Mouse (Mus musculus): ENCODE results near the gene Pou2f3. TPM values are rescaled to one million over a fixed set of nuclear protein-coding genes. Genes with fewer than 3 reads are reported as not detected.

Pou2f3 gene
- total RNA-seq, 2 experiments from 2014 or later = 0.30 TPM; not detected in 1

DNA sequence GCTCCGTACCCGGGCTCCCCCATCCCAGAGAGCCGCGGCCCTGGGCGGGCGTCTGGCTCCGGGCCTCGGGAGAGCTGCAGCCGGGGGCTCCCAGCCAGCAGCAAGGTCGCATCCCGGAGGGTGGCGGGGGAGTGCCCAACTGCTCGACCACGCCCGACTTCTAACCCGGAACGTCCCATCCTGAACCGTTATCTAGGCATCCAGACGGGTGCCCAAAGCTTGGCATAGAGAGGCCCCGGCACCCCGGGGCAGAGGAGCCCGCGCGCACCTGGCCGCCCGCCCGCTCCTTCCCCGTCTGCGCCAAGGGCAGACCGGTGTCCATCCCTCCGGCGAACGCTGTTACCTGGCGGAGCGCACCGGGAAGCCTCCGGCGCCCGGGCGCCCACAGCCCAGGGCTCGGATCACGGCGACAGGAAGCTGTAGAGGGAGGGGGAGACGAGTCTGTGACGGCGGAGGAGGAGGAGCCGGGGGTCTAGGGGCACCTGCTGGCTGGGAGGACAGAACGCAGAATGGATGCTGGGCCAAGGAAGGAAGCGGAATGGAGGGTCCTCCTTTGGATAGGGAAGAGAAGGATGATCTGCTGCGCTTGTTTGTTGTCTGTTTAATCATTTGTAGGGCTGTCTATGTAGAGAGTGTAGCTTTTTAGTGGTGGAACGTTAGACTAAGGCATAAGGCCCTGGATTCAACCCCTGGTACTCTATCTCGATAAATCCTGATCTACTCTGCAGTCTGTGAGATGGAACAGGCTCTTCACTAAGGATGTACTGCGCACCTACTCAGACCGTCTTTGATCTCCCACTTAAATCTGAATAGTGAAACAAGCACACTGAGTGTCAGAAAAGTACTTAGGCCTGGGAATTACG lies 93.8 kb downstream of the Pou2f3 start, which contains the start of gene Tmem136:
Gene Tmem136 (minus strand): TSS at position 437 of the 863 bp plus-strand sequence.
- peak; percentile 68 to 70 for DNase-seq (ENCODE audit: low spot score in 2 of 2)
- intact Hi-C loops (cut with DNase I) = no loop called here

DNA sequence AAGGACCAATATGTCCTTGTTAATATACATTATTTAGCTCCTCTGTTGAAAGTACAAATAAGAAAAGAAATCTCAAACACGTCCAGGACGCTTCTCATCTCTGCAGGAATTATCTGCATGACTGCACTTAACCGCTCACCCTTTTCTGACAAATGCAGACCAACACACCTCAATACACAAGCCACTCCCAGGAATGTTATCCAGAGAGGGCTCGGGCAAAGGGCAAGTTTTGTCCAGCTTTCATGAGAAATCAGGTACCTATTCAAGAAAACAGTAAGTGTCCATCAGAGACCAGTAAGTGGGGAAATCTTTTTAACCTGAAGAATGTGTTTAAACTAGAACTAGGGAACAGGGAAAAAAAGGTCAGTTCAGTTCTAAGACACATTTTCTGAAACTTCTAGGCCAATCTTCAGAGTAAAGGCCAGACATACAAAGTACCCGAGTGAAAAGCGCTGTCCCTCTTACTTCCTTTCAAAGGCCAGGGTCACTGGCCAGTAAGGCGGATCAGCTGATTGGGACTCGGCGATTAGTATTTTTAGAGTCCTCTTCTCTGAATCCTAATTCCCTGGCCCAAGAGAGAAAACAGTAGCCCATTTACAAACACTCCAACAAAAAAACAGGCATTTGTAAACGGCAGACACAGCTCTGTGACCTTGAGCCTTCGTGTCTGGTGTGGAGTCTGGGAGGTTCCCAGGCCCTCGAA lies 94.6 kb downstream of the Pou2f3 start:
- DNase-seq (ENCODE audit: low spot score in 2 of 2) = peak in 1 of 2 experiments; percentile 49
- intact Hi-C loops (cut with DNase I) = no loop called here

DNA sequence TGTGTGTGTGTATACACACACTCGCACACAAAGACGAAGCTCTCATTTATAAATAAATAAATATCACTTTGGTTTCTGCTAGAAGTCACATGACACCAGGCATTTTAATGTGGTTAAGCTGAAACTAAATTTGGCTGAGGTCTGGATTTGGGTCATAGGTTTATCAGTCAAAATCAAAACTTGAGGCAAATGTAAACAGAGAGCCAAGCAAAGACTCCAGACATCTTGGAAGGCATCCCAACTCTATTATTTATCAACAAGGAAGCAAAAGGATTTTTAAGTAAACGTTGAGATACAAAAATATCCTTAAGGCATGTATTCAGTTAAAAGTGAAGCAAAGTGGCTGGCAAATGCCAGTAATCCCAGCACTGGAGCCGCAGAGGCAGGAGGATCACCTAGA lies 95.3 kb downstream of the Pou2f3 start:
- no peak for DNase-seq (ENCODE audit: low spot score in 2 of 2)
- intact Hi-C loops (cut with DNase I) = no loop called here

DNA sequence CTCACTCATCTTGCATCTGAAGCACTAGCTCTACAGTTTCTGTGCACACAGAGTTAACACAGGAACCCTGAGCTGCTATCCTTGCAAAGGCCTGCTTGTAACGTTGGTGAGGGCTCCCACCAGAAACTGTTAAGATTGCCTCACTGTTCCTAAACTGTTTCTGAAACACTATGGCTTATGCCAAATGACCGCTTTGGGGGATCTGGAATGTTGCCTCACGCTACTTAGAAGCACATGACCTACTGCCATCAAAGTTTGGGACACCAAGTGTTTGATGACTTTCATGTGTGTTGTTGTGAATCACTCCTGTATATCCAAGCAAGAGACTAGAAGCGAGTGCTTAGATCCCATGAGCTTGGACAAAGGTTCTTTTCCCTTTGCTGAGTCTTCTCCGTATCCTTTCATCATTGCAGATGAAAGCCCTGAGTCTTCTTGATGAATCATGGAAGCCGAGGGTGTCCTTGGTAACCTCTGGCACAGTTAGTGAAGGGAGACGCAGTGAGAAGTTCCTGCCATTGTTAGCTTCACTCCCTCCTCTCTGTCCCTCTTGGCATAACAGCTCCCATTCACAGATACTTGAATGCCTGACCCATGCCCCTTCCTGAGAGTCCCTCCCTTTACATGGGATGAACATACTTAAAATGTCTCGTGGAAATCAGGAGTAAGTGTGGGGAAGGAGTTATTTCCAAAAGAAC lies 99.7 kb downstream of the Pou2f3 start:
- intact Hi-C loops (cut with DNase I) = no loop called here
- DNase-seq (ENCODE audit: low spot score in 2 of 2) = no peak

DNA sequence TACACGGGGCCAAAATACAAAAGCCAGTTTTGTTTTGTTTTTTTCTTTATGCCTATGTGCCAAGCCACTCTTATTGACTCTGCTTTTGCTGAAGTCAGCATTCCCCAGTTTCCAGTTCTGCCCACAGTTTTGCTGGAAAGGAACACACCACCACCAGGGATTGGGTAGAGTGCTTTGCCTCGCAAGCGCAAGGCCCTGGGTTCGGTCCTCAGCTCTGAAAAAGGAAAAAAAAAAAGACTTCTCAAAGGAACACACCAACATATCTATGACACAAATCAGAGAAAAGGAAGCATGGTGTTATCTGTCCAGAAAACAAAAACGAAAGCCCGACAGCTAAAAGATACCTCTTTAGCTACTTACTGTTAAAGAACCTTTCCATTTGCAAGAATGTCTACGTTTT lies 101.0 kb downstream of the Pou2f3 start:
- intact Hi-C loops (cut with DNase I) = loop anchor here (5.0 kb wide), 1 partner anchor 87 kb away; no protein-coding TSS in a partner anchor
- no peak for DNase-seq (ENCODE audit: low spot score in 2 of 2)

DNA sequence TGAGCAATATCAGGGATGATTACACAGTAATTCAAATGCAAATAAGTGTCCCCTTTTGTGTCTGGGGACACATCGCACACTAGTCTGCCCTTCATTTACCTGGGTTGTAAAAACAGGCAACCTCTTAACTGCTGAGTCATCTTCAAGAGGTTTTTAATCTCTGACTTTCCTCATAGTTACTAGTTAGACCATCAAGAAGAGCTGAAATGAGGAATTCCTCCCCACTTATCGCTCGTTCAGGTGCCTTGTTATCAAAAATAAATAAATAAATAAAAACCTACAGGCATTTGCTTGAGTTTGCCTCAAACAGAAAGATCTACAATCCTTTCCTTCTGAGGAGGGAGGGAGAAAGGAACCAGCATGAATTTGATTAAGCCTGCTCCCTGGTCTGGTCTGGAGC lies 101.4 kb downstream of the Pou2f3 start:
- intact Hi-C loops (cut with DNase I) = loop anchor here (5.0 kb wide), 1 partner anchor 86 kb away; no protein-coding TSS in a partner anchor
- no peak for DNase-seq (ENCODE audit: low spot score in 2 of 2)

DNA sequence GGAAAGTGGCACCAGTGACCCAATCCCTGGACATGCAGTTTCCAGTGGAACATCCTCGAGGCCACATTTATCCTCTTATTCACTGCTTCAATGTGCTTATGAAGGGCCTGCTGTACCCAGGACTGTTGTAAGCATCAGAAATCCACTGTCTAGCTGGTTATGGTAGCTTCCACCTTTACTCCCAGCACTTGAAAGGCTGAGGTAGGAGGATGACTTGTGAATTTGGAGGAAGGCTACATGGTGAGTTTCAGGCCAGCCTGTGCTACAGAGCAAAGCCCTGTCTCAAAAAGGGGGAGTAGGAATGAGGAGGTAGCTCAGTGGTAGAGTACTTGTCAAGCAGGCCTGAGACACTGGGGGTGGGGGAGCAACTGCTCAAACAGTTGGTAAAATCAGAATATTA lies 102.1 kb downstream of the Pou2f3 start:
- intact Hi-C loops (cut with DNase I) = loop anchor here (5.0 kb wide), 1 partner anchor 86 kb away; no protein-coding TSS in a partner anchor

DNA sequence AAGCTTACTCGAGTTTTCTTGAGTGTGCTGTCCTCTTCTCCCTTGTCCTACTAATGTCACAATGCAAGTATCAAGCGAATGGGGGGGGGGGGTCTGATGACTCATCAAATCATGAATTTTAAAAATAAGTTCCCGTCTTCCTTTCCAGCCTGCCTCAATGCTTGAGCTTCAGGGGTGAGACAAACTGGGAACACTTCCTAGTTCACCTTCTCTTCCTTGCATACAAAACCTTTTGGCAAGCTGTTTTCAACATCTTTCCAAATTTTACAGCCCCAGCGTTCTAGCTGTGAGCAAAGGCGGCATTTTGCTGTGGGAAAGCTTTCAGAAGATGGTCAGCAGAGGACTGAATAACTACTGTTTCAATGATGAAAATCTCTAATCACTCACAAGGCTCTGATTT lies 102.6 kb downstream of the Pou2f3 start:
- DNase-seq (ENCODE audit: low spot score in 2 of 2) = peak in 1 of 2 experiments; percentile 54
- intact Hi-C loops (cut with DNase I) = loop anchor here (2.0 to 5.0 kb wide), 2 partner anchors 85 to 107 kb away; no protein-coding TSS in a partner anchor

More for the DNA sequence above, 102.1 kb downstream of the Pou2f3 start:
- no peak for DNase-seq (ENCODE audit: low spot score in 2 of 2)

DNA sequence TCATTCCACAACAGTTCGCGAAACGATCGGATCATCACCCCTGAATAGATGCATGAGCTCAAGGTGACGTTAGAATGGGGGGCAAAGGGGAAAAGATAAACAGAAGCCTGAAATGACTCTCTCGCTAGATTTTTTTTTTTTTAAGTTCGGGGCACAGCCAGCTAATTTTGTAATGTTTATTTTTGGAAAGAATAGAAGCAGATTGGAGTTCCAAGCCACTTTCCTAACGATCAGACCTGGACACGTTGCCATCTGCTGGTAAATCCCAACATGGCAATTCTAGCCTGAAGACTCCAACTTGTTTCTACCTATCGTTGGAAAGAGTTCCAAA lies 103.0 kb downstream of the Pou2f3 start, which contains the start of gene Arhgef12:
Gene Arhgef12 (minus strand): TSS at position 53 of the 331 bp plus-strand sequence.
- intact Hi-C loops (cut with DNase I) = loop anchor here (2.0 to 5.0 kb wide), 2 partner anchors 85 to 106 kb away; no protein-coding TSS in a partner anchor
- peak; percentile 59 to 77 for DNase-seq (ENCODE audit: low spot score in 2 of 2)

DNA sequence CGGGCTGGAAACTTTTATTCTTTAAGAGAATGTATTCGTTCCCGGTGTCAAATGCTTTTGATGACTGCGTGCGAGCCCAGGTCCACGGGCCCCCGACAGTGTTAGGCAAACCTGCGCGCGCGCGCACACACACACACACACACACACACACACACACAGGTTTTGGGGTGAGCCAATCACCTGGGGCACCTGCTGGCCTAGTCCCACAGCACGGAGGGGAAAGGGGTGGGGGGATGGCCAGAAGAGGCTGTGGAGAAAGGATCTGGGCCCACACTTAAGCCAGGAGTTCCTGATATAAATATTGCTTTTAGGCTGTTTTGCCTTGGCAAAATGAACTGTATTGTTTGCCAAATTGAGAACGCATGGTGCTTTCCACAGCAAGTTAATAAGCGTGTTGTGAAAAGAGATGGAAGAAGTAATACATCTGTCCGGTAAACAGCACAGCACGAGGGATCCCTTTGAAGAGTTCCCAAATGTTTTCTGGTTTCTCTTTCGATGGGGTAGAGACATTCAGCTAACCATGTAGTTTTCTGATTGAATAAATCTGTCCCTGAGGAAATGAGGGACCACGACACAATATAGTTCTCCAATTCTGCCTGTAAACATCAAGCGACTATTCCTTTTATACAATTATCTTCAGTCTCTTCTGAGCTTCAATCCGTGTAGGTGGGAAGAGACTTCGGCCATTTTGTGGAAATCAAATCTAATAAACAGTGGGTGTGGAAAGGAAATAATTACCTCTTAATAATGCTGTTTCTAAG lies 103.6 kb downstream of the Pou2f3 start:
- peak in 1 of 2 experiments; percentile 24 for DNase-seq (ENCODE audit: low spot score in 2 of 2)
- intact Hi-C loops (cut with DNase I) = loop anchor here (2.0 to 5.0 kb wide), 2 partner anchors 84 to 106 kb away; no protein-coding TSS in a partner anchor

DNA sequence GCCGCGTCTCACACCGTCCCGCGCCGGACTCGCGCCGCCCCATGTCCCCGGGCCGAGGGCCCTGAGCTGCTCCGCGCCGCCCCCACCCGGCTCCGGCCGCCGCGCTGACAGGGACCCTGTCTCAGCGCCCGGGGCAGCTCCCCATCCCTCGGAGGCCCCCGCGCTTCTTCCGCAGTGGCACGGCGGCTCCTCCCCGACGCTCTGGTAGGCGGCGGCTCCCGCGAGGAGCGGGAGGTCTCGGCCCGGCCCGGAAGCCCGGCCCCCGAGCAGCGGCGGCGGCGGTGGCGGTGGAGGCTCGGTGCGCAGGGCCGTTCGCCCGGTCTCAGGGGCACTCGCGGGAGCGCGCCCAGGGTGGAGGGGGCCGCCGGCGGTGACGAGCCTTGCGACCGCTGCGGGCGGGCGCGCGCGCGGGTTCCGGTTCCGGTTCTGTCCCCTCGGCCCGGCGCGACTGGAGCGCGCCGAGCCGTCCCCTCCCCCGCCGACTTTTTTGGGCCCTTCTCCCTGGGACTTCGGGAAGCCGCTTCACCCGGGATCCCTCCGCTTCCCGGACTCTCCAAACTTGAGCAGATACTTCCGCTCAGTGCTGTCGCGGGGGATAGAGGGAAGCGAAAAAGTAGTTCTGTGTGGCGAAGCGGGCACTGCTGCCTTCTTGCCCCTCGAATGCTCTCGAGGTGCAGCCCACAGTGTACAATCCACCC lies 104.4 kb downstream of the Pou2f3 start:
- intact Hi-C loops (cut with DNase I) = loop anchor here (2.0 to 5.0 kb wide), 2 partner anchors 84 to 105 kb away; no protein-coding TSS in a partner anchor
- DNase-seq (ENCODE audit: low spot score in 2 of 2) = peak; percentile 89 to 90

DNA sequence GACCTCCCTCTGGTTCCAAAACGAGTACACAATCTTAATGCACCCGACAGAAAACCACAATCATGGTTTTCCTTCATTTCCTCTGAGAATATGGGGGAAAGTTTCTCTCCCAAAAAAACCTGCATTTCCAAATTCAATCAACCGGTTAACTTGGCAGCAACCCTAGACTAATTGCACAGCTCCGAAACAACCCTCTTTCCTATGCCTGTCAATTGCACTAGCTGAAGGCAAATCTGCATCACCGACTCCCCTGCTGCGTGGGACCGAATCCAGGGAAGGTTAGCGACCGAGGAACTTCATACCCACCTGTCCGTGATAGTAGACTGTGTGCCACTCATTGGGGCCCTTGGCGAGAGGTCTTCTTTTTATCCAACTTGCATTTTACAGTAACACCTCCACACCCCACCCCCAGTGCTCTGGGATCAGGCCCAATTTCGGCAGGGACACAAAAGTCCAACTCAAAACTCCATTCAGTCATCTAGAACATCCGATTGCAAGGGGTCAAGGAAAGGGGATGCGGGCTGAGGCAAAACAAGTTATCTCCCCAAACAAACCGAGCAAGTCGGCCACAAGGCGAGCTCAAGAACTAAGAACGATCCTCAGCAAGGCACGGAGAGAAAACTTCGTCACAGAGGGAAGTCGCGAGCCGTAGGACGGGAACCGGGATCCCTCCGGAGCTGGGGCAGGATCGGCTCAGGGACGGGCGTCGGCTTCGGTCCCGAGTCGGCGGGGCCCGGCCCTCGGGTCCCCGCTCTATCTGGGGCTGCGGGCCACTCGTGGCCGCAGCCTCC lies 105.1 kb downstream of the Pou2f3 start:
- intact Hi-C loops (cut with DNase I) = loop anchor here (5.0 kb wide), 1 partner anchor 83 kb away; no protein-coding TSS in a partner anchor
- DNase-seq (ENCODE audit: low spot score in 2 of 2) = peak in 1 of 2 experiments; percentile 41

DNA sequence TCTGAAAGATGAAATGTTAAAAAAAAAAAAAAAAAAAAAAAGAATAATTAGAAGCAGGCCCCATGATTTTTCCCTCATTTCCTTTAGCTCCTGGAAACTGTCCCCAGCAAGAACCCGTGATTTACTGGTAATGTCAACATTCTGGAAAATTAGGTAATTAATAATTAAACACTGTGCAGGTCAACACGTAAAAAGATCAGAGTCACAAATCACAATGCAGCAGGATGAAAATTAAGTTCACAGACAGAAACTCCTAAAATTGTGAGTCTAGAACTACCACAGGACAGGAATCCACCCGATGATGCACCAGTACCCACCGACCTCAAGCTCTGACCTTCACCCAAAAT lies 105.7 kb downstream of the Pou2f3 start:
- intact Hi-C loops (cut with DNase I) = no loop called here
- no peak for DNase-seq (ENCODE audit: low spot score in 2 of 2)

DNA sequence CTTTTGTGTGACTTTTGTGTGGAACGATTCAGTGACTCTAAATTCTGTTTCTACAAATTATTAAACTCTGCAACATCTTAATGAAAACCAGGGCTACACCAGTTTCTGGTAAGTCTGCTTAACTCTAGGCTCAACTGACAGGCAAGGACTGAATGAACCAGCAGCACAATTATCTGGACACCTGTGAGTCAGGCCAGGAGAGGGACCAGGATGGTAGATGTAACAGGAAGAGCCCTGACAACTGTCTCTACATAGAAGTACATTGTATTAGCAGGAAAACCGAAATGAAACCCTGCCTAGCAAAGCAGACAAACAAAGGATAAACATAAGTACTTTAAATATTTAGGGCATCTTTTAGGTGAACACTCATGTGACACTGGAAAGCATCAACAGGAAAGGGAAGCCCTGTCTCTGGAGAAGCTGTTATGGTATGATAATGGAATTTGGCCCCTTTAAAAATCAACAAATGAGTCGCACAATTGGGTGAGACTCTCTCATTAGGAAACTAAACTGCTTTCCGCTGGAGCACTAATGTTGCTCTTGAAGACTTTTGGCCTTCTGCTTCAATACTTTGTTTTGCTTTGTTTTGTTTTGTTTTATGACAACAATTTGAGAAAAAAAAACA lies 106.4 kb downstream of the Pou2f3 start:
- intact Hi-C loops (cut with DNase I) = no loop called here
- DNase-seq (ENCODE audit: low spot score in 2 of 2) = no peak

DNA sequence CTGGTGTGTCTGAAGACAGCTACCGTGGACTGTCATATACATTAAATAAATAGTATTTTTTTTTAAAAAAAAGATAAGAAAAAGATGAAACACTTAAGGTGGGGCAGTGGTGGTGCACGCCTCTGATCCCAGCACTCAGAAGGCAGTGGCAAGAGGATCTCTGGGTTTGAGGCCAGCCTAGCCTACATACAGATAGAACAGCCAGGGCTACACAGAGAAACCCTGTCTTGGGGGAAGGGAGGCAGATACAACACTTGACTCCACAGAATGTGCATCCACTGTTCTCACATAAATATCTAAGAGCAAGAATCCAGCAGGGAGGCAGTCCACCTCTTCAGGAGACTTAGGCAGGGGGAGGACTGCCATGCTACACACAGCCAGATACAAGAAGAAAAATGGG lies 107.2 kb downstream of the Pou2f3 start:
- no peak for DNase-seq (ENCODE audit: low spot score in 2 of 2)

DNA sequence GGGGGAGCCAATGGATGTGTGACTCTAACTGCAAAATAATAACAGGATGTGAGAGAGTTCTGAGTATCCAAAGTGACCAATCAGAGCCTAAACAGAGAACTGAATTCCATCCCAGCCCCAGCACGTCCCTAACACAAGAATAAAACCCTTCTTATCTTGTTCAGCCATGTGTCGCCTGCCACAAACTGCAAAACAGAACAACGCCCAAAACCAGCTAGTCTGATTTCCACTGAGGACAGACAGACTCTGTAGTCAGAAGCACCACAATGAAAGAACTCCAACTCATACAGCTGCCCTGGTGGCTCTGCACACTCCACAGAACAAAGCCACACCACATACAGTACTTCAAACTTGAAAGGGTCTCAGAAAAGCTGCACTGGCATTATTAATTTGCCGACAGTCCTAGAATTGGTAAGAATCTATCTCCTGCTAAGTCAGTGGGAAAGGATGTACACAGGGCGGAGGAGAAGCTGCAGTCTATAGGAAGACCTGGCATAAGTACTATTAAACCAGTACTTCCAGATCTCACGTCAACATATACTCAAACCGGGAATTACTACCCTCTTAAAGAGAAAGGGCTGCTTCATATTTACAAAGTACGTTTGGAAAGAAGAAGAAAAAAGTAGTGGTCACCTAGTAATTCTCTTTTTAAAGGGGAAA lies 108.1 kb downstream of the Pou2f3 start:
- DNase-seq (ENCODE audit: low spot score in 2 of 2) = no peak
- intact Hi-C loops (cut with DNase I) = no loop called here

More for the DNA sequence above, 107.2 kb downstream of the Pou2f3 start:
- intact Hi-C loops (cut with DNase I) = no loop called here

DNA sequence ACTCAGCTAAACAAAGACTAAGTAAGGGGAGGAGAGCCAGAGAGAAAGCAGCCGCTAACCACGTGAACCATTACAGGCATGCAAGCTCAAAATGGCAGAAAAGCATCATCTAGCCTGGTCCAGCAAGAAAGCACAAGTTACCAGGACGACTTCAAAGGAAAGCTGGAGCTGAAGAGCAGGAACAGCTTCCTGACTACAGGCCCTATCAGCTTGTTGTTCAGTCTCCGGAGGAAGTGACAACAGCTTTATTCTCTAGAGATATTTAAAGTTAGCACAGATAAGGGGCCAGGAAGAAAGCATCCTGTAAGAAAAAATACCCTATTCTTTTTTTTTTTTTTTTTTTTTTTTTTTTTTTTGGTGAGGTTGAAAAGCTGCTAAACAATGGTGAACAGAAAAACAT lies 111.2 kb downstream of the Pou2f3 start:
- DNase-seq (ENCODE audit: low spot score in 2 of 2) = no peak
- intact Hi-C loops (cut with DNase I) = no loop called here
